Mouse (Mus musculus) layer of hippocampus, adult 9-10 months (tissue): Measurements from ENCODE around the gene Syt7.

ENCODE experiments used
- DNase-seq: peaks from one replicate; pipeline ENCODE4 v3.0.0; 2022; ENCODE audit warnings: low spot score

The Syt7 gene

GRCm38 (mm10) chr19:10388615-10389313 lies at the start of gene Syt7:
Syt7 (plus strand) TSS chr19:10389090.
- peak; percentile 67 for DNase-seq

GRCm38 (mm10) chr19:10339271-10339670 lies 49.6 kb upstream of the Syt7 start:
- DNase-seq, result no peak

- DNase-seq, result no peak
Observed at GRCm38 (mm10) chr19:10340661-10341060, 48.2 kb upstream of the Syt7 start.

DNA sequence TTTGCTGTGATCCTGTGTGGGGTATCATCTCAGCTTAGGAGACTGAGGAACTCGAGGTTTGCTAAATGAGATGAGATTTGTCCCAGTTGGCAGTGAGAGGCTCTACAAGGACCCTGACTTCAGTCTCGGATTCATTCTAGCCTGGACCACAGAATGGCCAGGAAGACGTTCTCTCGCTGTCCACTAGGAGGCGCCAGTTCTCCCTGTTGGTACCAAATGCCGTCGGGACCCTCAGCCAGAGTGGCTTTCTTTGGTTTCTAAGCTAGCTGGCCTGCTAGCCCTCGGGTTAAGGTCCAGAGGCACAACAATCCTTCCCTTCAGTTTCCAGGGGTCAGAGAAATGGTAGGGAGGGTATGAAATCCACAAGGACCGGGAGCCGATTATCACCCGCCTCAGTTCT lies 47.7 kb upstream of the Syt7 start:
- DNase-seq, result no peak

DNA sequence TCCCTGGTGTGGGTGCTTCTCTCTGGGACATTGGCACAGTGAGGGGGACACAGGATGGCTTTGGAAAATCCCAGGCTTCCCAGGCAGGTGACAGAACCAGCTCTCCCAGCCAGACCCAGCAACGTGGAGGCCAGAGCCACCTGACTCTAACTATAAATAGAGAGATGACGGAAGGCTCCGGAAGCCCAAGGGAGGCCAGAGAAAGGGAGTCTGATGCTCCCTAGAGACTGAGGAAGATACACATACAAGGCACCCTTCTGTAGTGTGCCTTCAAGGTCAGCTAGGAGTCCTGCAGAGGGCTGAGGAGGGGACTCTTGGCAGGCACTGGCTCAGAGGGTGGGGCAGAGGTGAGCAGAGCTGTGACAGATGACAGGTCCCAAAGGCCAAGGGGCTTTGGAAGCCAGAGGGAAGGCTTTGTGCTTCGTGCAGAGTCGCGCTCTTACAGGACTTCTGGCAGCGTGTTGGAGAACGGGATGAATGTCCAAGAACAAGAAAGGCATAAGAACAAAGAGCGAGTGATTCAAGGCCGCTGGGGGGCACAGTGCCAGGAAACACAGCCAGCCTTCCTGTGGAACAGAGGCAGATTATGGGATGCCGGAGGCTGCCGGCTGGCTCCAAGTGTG lies 47.0 kb upstream of the Syt7 start:
- no peak for DNase-seq

DNA sequence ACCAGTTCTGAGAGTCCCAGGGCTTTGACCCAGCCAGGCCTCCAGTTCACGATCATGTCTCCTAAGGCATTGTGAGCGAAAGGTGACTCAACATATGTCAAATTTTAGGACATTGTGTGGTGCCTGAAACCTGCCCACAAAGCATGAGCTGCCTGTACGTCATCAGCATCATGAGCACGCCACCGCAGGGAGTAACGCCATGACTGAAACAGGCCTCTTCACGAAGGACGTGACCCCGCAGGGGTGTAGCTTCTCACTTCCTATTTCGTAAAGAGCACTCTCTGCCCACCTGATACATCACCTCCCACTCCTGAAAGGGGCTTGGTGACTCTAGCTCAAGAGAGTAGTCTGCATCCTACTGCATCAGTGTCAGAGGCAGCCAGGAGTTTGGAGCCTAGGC lies 45.0 kb upstream of the Syt7 start:
- no peak for DNase-seq

- DNase-seq, result no peak
Observed at GRCm38 (mm10) chr19:10345696-10346095, 43.2 kb upstream of the Syt7 start.

DNA sequence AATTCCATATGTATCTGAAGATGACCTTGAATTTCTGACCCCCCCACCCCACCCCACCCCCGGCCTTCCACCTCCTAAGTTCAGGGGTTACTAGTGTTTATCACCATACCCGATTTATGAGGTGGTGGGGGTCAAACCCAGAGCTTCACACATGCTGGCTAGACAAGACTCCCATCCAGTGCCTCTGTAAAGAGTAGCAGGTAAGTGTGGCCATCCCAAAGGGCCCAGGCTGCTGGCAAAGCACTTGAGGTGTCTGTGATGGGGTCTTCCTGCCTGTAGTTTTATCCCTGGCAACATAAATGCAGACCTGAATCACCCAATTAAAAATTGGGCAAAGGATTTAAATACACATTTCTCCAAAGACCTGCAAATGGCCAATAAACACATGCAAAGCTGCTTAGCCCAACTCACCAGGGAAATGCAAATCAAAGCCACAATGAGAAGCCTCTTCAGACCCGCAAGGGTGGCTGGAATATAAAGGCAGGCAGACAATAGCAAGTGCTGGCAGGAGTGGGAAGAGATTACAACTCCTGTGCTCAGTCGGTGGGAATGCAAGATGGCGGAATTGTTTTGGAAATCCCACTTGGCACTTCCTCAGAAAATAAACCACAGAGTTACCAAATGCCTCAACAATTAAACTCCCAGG lies 41.1 kb upstream of the Syt7 start:
- DNase-seq, result no peak

DNA sequence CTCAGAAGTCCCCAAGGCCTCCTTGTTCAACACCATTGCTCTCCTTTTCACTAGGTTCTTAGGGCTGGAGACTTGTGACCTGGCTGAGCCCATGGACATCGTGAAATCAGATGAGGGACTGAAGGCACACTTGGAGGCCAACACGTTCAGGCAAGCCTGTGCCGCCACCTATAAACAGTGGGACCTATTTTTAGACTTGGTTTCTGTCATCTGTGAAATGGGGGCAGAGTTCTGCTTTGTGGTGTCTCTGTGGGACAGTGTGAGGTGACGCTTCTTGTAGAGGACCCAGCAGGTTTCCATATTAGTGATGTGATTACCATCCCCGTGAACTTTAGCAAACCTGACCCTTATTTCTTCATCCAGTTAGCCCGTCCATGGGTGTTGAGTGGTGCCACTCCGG lies 36.7 kb upstream of the Syt7 start:
- DNase-seq, result no peak

DNA sequence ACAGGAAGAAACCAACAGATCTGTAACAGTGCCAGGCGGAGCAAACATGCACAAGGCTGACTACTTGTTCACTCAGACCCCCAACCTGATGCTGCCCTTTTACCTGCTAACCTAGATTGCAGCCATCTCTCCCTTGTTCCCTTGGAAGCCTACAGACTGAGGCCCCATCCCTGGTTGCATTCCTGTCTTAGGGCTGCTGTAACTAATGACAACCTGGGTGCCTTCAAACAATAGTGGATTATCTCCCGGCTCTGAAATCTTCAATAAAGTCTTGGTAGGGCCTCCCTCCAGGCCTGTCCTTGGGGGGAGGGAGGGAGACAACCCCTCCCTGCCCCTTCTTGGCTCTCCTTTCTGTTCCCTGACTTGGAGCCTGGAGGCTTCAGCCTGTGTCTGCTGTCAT lies 34.1 kb upstream of the Syt7 start:
- DNase-seq, result no peak

- DNase-seq, result no peak
Observed at GRCm38 (mm10) chr19:10356845-10357503, 31.9 kb upstream of the Syt7 start.

DNA sequence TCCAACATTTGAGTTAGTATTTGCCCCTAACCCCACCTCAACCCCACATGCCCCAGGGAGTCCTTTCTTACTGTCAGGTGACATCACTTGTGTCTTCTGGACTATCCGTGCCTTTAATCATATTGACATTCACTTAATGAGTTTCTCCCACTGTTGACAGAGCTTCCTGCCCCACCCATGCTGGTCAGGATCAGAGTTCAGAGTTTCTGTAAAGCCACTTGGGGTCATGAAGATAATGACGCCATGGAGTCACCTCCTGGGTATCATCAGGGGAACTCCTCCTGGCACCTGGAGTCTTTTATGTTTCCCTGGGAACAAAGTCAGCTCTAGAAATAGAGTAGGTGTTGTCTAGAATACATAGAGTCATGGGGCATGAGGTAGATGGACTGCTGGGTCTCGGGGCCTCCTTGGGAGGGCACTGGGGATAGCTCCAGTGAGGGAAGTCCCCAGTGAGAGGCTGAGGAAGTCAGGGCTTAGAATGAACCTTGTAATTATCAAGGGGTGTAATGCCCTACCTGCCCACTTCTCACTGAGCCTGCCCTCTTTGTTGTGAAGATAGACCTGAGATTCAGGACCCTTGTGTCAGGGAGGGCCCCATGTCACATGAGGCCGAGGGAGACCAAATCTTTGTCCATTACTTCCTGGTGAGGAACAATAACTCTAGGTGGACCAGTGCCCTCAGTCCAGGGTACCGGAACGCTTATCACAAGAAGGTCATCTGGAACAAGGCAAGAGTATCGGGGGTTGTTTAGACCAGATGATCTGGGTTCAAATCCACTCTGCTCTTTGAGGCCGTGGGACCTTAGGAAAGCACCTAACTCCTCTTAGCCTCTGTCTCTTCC lies 29.6 kb upstream of the Syt7 start:
- DNase-seq, result no peak

- no peak for DNase-seq
Observed at GRCm38 (mm10) chr19:10362473-10363129, 26.3 kb upstream of the Syt7 start.

- no peak for DNase-seq
Observed at GRCm38 (mm10) chr19:10363869-10364268, 25.0 kb upstream of the Syt7 start.

GRCm38 (mm10) chr19:10366116-10366845 lies 22.6 kb upstream of the Syt7 start:
- no peak for DNase-seq

GRCm38 (mm10) chr19:10367802-10368201 lies 21.1 kb upstream of the Syt7 start:
- DNase-seq, result no peak

- DNase-seq, result no peak
Observed at GRCm38 (mm10) chr19:10369936-10370335, 19.0 kb upstream of the Syt7 start.

GRCm38 (mm10) chr19:10373191-10373590 lies 15.7 kb upstream of the Syt7 start:
- no peak for DNase-seq

DNA sequence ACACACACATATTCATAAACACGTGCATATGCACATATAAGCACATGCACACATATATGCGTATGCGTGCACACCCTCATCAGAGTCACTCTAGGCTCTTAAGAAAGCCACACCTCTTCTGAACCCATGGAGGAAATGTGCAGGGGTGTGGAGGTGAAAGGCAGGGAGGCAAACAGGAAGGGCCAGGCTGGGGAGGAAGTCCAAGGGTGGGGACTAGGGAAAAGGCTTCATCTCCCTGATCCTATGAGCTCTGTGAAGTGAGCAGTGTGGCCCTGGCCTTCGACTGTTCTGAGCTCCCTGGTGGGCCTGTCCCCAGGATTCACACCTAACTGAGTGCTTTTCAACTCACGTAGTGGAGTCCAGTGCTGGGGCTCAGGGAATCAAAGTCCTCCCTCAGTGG lies 13.6 kb upstream of the Syt7 start:
- no peak for DNase-seq

DNA sequence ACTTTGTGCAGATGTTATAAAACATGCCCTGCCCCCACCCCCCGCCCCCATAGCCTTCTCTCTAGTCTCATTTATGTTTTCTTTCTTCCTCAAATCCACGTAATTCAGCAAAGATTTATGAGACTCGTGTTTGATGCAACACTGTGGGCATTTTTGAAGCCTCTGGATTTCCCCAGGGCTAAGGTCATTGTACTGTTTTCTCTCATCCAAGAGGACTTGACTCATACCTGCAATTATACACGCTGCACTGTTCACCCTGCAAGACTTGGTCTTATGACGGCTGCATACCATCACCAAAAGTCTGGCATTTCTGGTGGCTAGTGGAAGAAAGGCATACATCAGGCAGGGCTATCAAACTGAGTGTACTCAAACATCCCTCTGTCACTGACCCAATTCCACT lies 8.9 kb upstream of the Syt7 start:
- DNase-seq, result no peak

- no peak for DNase-seq
Observed at GRCm38 (mm10) chr19:10387660-10388059, 1.2 kb upstream of the Syt7 start.
